Mouse (Mus musculus) heart, embryonic 13.5 days (tissue): ENCODE measurements around the gene B9d1. TPM values are rescaled to one million over a fixed set of nuclear protein-coding genes. Genes with fewer than 3 reads are reported as not detected.

Experiments used
- ATAC-seq: fragments of 200-750 bp; cut with Nextera tagmentation; 2 replicates; pipeline ENCODE4 v1.8.0; 2017; ENCODE audit warnings: moderate TSS enrichment; ENCODE audit not compliant: insufficient number of reproducible peaks, low FRiP score, low TSS enrichment; ENCODE audit errors: extremely low read depth
- H3K27ac ChIP-seq: fragments of 300-500 bp; sonication (generic); replicated peaks from 2 replicates; pipeline ENCODE4 v1.5.1; 2015; ENCODE audit warnings: moderate library complexity, mild to moderate bottlenecking, inconsistent platforms
- H3K27me3 ChIP-seq: fragments of 300-500 bp; sonication (generic); replicated peaks from 2 replicates; pipeline ENCODE4 v1.6.1; 2015; ENCODE audit warnings: mild to moderate bottlenecking, inconsistent platforms
- H3K36me3 ChIP-seq: fragments of 300-500 bp; sonication (generic); 2 replicates; pipeline ENCODE4 v1.6.1; 2015; ENCODE audit warnings: mild to moderate bottlenecking, inconsistent platforms
- H3K4me1 ChIP-seq: fragments of 300-500 bp; sonication (generic); 2 replicates; pipeline ENCODE4 v1.6.1; 2015; ENCODE audit warnings: inconsistent platforms
- H3K4me2 ChIP-seq: fragments of 300-500 bp; sonication (generic); 2 replicates; pipeline ENCODE4 v1.6.1; 2015; ENCODE audit warnings: inconsistent platforms, mild to moderate bottlenecking, moderate library complexity
- H3K4me3 ChIP-seq: fragments of 300-500 bp; sonication (generic); 2 replicates; pipeline ENCODE4 v1.5.1; 2015; ENCODE audit warnings: moderate library complexity, mild to moderate bottlenecking, inconsistent platforms
- H3K9ac ChIP-seq: fragments of 300-500 bp; sonication (generic); 2 replicates; pipeline ENCODE4 v1.6.1; 2015; ENCODE audit warnings: inconsistent platforms, mild to moderate bottlenecking, moderate library complexity
- H3K9me3 ChIP-seq: fragments of 300-500 bp; sonication (generic); 2 replicates; pipeline ENCODE4 v1.6.1; 2016; ENCODE audit warnings: inconsistent platforms
- WGBS: fragments of 180-500 bp; shearing (Covaris S2); methylation state at CpG from one replicate; pipeline ENCODE4 v1.1.7; 2015; ENCODE audit warnings: mixed read lengths; 5-methylcytosine and 5-hydroxymethylcytosine counted together
- polyA plus RNA-seq: library from polyadenylated mRNA; unstranded; fragments of >200 nt; fragmentation: Nextera tagmentation; extraction: Ambion mirVana; gene quantifications from 2 replicates; pipeline ENCODE4 v1.2.1, GENCODE M21; 2015

The B9d1 gene
- polyA plus RNA-seq, 1 experiment from 2014 or later = 13.6 TPM

DNA sequence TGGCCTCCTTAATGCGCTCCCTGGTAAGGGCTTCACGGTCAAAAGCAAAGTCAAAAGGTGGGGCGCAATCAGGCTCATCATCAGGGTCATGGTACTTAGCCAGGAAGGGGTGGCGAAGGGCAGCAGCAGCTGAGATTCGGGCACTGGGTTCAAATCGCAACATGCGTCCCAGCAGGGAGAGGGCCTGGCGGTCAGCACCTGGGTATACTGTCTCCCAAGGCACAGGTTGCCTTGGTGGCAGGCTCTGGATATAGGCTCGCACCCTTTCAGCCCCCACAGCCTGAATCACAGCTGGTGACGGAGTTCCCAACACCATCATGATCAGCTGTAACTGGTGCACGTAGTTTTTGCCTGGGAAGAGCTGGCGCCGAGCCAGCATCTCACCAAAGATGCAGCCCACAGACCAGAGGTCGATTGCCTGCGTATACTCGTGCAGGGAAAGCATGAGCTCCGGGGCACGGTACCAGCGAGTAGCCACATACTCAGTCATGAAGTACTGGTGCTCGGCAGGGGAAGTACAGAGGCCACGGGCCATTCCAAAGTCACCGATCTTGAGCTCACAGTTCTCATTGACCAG is 13.9 kb upstream of the B9d1 start:
- no peak overlapping the region for H3K9ac ChIP-seq
- no peak for ATAC-seq

DNA sequence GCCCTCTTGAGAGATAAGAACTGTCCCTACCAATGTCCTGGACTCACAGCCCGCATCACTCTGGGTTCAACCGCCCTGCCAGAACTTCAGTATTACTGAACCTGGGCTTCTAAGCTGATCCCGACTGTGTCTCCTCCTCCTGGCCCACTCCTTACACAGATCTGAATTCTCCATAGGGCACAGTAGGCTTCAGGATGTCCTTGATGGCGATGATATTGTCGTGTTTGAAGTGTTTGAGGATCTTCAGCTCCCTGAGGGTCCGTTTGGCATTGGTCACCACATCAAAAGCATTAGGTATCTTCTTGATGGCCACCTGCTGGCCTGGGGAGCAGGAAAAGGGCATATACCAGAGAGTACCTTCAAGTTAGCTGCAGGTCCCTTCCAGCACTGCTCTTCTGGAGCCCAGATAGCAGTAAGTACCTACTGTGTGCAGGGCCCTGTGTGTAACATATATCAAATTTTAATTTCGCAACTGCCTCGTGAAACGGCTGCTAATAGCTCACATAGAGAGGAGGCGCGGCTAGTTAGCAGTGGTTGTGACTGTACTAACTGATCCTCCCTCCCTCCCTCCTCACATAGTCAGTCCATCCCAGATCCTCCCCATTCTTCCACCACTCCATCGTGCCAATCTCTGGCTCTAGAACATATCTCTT is 12.1 kb upstream of the B9d1 start:
- Histone ChIP-seq H3K9me3 (no peaks in the 10 kb centered on the region), H3K4me1 (peaks cover 23% of the 10 kb centered on the region), H3K9ac (peak overlapping the region; percentile 90), H3K4me3 (peak overlapping the region; percentile 95), H3K36me3 (peaks cover 51% of the 10 kb centered on the region), H3K27ac (no peak overlapping the region), H3K4me2 (peak overlapping the region; percentile 95), H3K27me3 (no peaks in the 10 kb centered on the region)
- 66% methylated on average over 12 of the region's 12 CpGs for WGBS
- no peak for ATAC-seq

More for the DNA sequence above, 13.9 kb upstream of the B9d1 start:
- no peak overlapping the region for H3K27ac ChIP-seq
- no peak overlapping the region for H3K4me3 ChIP-seq
- peaks cover 42% of the 10 kb centered on the region for H3K4me1 ChIP-seq
- WGBS = 87% methylated on average over 22 of the region's 22 CpGs
- H3K9me3 ChIP-seq = no peaks in the 10 kb centered on the region
- H3K27me3 ChIP-seq = no peaks in the 10 kb centered on the region
- no peak overlapping the region for H3K4me2 ChIP-seq
- H3K36me3 ChIP-seq = peaks cover 56% of the 10 kb centered on the region

DNA sequence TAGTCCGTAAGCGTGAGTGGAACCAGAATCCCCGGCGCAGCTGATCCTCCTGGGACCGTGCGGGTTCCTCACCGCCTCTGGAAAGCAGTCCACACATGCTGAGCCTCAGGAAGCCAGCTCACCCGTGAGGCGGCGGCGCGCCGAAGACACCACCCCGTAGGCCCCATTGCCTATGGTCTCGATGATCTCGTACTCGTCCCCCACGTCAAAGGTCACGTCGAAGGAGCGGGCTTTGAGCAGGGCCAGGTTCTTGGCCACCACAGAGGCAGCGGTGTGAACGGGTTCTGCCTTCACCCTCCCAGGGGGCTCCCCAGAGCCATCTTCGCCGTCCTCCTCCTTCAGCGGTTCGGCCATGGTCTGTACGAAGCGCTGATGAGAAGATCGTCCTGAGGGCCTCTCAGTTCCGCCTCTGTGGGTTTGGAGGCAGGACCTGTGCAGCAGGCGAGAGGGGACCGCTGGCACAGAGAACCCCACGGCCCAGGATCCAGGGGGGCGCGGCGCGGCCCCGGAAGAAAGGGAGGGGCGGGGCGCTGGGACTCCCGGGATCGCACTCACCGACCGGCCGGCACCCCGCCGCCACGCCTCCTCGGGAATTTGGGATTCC is 11.3 kb upstream of the B9d1 start:
- peaks cover 19% of the 10 kb centered on the region for H3K4me1 ChIP-seq
- WGBS = under 1% methylated on average over 48 of the region's 50 CpGs
- ATAC-seq = peak; percentile 67
- H3K27ac ChIP-seq = peak overlapping the region; percentile 91
- H3K4me2 ChIP-seq = peak overlapping the region; percentile 95
- H3K4me3 ChIP-seq = peak overlapping the region; percentile 95
- peak overlapping the region; percentile 90 for H3K9ac ChIP-seq
- no peaks in the 10 kb centered on the region for H3K27me3 ChIP-seq
- peaks cover 44% of the 10 kb centered on the region for H3K36me3 ChIP-seq
- H3K9me3 ChIP-seq = no peaks in the 10 kb centered on the region

DNA sequence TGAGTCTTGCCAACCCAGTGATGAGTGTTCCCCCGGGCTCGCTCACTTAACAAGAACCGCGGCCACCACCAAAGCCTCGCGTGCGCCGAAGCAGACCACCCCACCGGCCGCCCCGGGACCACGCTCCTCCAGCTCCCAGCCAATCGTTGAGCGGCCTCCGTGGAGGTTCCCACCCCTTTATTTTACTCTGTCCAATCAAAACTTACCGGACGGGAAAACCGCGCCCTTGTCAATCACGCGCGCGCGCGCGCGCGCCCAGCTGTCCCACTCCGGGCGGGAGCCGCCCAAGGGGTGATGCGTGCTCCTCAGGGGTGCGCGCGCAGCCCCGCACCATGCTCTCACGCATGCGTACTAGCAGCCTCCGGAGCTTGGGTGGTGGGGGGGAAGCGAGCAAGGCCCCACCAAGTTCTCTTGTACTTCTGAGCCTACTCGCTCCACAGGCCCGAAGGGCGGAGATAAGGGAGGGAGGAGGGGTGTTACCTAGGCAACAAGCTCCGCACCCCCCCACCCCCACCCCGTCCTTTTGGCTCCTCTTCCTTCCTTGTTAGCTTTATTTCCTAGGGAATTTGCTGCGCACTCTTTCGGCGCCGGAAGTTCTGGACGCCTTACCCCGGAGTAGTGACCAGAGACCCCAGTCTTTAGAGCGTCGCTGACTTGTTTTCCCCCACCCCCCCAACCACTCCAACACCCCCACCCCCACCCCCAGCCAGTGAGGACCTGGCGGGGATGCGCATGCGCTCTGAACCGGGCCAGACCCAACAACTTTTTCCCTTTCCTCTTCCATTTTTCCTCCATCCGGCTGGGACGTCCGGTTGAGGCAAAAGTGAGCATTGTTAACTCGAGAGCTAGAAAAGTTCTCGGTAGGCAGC is 10.6 kb upstream of the B9d1 start, which contains the start of gene Mapk7:
Gene Mapk7, minus strand, starts transcription at position 278 of the 869 bp plus-strand sequence.
- Histone ChIP-seq H3K9ac (peak within 1 kb of the TSS; percentile 90), H3K36me3 (peaks cover 36% of the 10 kb centered on the region), H3K27me3 (no peaks in the 10 kb centered on the region), H3K4me2 (peak within 1 kb of the TSS; percentile 95), H3K27ac (peak within 1 kb of the TSS; percentile 91), H3K4me1 (peaks cover 26% of the 10 kb centered on the region), H3K9me3 (no peaks in the 10 kb centered on the region), H3K4me3 (peak within 1 kb of the TSS; percentile 95)
- WGBS = under 1% methylated on average over 61 of the region's 62 CpGs
- ATAC-seq = peak; percentile 91

DNA sequence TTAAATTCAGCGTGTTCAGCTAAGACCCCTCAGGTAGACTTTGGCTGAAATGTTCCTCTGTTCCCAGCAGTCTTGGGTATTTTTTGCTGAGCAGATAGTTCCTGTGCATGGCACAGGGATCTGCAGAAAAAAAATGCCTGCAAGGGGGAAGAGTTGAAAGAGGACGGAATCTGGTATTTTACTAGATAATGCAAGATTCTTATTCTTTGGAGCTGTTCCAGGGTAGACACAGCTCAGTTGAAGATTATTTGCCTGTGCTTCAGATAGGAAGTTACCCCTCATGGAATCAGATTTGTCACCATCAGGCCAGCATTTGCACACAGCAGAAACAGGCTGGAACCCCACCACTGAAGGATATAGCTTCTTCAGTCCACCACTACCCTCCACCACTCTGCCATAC is 9.4 kb upstream of the B9d1 start:
- no peak for ATAC-seq
- H3K27me3 ChIP-seq = no peaks in the 10 kb centered on the region
- H3K4me2 ChIP-seq = no peak overlapping the region
- 76% methylated on average over 2 of the region's 2 CpGs for WGBS
- peak overlapping the region; percentile 91 for H3K27ac ChIP-seq
- peaks cover 30% of the 10 kb centered on the region for H3K4me1 ChIP-seq
- peaks cover 25% of the 10 kb centered on the region for H3K36me3 ChIP-seq
- H3K9me3 ChIP-seq = no peaks in the 10 kb centered on the region
- no peak overlapping the region for H3K4me3 ChIP-seq
- no peak overlapping the region for H3K9ac ChIP-seq

DNA sequence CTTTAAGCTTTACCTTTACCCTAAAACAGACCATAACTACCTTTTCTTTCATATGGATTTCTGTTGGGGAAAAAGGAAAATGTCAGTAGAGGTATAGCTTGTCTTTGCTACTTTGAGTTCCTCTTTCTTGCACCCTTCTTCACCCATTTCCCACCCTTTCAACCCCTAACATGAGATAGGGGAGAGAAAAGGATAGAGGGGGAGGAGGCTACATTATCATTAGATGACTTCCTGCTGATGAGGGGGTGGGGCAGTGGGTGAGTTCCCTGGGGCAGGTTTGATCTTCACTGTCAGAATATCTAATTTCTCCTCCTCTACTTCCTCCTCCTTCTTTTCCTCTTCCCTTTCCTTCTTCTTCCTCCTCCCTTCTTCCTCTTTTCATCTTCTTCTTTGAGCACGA is 7.5 kb upstream of the B9d1 start:
- Histone ChIP-seq H3K27ac (no peak overlapping the region), H3K27me3 (no peaks in the 10 kb centered on the region), H3K9ac (no peak overlapping the region), H3K4me1 (peaks cover 29% of the 10 kb centered on the region), H3K9me3 (no peaks in the 10 kb centered on the region), H3K4me3 (no peak overlapping the region), H3K4me2 (no peak overlapping the region), H3K36me3 (peaks cover 5% of the 10 kb centered on the region; the same call in 1 of the 2 replicates)
- ATAC-seq = no peak
- 73% methylated on average over 1 of the region's 1 CpGs for WGBS

DNA sequence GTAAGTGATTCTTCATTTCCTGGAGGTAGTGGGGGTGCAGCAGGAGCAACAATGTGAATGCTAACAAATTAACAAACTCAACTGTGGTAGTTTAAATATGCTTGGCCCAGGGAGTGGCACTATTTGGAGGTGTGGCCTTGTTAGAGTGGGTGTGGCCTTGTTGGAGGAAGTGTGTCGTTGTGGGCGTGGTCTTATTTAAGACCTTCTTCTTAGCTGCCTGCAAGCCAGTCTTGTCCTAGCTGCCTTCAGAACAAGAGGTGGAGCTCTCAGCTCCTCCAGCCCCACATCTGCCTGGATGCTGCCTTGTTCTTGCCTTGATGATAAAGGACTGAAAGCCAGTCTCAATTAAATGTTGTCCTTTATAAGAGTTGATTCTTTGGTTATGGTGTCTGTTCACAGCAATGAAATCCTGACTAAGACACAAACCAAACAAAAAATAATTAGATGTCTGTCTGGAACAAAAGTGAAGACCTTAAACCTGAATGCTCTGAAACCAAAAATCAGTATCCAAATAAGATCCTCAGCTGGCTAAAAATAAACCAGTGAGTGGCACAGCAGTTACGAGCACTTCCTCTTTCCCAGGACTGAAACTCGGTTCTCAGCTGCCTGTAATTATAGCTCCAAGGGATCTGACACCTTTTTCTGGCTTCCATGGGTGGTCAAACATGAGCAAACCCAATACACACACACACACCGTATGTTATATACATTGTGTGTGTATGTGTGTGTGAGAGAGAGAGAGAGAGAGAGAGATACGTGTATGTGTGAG is 6.0 kb upstream of the B9d1 start:
- 0 out of 2 replicates have a peak overlapping the region, but pooled peaks have one; percentile 11 for H3K4me2 ChIP-seq
- ATAC-seq = no peak
- H3K9ac ChIP-seq = no peak overlapping the region
- H3K36me3 ChIP-seq = no peaks in the 10 kb centered on the region
- peak overlapping the region; percentile 65 for H3K27ac ChIP-seq
- 0 out of 2 replicates have a peak, but pooled peaks cover 3% of the 10 kb centered on the region for H3K27me3 ChIP-seq
- WGBS = 53% methylated on average over 6 of the region's 6 CpGs
- no peaks in the 10 kb centered on the region for H3K9me3 ChIP-seq
- H3K4me1 ChIP-seq = peaks cover 20% of the 10 kb centered on the region
- no peak overlapping the region for H3K4me3 ChIP-seq

DNA sequence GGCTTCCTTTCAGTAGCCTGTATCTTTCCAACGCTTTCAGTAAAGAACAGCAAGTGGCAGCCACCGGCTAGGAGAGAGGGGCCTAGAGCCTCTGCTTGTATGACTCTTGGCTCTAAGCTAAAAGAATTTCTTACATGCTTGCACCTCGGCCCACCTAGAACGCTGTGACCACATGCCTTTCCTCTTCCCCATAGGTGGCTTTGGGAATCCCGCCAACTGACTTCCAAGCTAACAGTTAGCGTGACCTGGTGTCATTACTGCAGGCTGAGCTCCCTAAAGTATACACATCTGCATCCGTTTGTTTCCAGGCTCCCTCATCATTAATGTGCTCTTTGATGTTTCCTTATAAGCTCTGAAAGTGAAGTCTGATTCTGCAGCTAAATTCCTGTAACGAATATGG is 1.0 kb upstream of the B9d1 start:
- no peaks in the 10 kb centered on the region for H3K9me3 ChIP-seq
- no peak overlapping the region for H3K9ac ChIP-seq
- H3K4me2 ChIP-seq = no peak overlapping the region
- no peak overlapping the region for H3K4me3 ChIP-seq
- no peak overlapping the region for H3K27ac ChIP-seq
- H3K27me3 ChIP-seq = 0 out of 2 replicates have a peak, but pooled peaks cover 3% of the 10 kb centered on the region
- no peak for ATAC-seq
- H3K4me1 ChIP-seq = peaks cover 19% of the 10 kb centered on the region
- no peaks in the 10 kb centered on the region for H3K36me3 ChIP-seq
- 69% methylated on average over 8 of the region's 8 CpGs for WGBS

DNA sequence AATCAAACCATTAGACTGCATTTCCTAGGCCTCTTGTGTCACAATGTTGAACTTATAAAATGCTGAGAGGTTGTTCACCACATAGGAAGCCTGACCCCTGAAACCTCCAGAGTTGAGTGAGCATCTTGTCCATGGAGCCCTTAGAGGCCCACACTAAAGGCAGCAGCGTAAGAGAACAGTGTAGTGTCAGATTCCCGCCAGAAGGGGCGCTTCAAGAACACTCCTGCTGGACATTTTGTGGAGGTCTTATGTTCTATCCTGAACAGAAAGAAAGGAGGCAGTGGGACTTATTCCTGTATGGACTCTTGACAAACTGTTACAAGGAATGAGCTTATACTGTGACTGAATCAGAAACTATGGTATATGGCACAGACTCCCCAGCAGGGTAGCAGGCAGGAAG is 10.0 kb downstream of the B9d1 start:
- Histone ChIP-seq H3K27me3 (no peaks in the 10 kb centered on the region), H3K36me3 (peaks cover 58% of the 10 kb centered on the region), H3K4me1 (peaks cover 23% of the 10 kb centered on the region), H3K4me3 (no peak overlapping the region), H3K9ac (no peak overlapping the region), H3K27ac (no peak overlapping the region), H3K9me3 (no peaks in the 10 kb centered on the region), H3K4me2 (no peak overlapping the region)
- 35% methylated on average over 3 of the region's 3 CpGs for WGBS
- ATAC-seq = no peak

DNA sequence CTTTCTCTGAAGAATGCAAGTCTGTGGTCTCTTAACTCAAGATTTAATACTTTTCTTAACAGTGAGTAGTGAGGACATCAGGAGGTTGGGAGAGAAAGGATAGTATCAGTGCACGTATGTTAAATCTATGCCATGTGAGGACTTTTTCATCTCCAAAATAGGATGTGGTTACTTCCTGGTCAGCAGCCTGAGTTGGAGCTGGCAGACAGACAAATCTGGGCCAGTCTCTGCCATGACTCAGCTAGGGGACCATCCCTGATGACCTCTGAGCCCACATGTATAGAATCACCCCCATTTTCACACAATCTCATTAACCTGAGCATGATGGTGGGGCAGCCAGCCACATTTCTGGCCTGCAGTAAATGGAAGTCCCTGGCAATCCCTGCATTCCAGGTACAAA is 13.0 kb downstream of the B9d1 start:
- H3K9me3 ChIP-seq = no peaks in the 10 kb centered on the region
- no peak overlapping the region for H3K4me3 ChIP-seq
- H3K9ac ChIP-seq = no peak overlapping the region
- H3K4me1 ChIP-seq = peaks cover 23% of the 10 kb centered on the region
- ATAC-seq = no peak
- peaks cover 77% of the 10 kb centered on the region for H3K36me3 ChIP-seq
- no peak overlapping the region for H3K4me2 ChIP-seq
- WGBS = 88% methylated on average over 1 of the region's 1 CpGs
- no peak overlapping the region for H3K27ac ChIP-seq
- H3K27me3 ChIP-seq = no peaks in the 10 kb centered on the region
